ENCODE assay signal across 7 mouse cellular contexts in the genomic region with DNA sequence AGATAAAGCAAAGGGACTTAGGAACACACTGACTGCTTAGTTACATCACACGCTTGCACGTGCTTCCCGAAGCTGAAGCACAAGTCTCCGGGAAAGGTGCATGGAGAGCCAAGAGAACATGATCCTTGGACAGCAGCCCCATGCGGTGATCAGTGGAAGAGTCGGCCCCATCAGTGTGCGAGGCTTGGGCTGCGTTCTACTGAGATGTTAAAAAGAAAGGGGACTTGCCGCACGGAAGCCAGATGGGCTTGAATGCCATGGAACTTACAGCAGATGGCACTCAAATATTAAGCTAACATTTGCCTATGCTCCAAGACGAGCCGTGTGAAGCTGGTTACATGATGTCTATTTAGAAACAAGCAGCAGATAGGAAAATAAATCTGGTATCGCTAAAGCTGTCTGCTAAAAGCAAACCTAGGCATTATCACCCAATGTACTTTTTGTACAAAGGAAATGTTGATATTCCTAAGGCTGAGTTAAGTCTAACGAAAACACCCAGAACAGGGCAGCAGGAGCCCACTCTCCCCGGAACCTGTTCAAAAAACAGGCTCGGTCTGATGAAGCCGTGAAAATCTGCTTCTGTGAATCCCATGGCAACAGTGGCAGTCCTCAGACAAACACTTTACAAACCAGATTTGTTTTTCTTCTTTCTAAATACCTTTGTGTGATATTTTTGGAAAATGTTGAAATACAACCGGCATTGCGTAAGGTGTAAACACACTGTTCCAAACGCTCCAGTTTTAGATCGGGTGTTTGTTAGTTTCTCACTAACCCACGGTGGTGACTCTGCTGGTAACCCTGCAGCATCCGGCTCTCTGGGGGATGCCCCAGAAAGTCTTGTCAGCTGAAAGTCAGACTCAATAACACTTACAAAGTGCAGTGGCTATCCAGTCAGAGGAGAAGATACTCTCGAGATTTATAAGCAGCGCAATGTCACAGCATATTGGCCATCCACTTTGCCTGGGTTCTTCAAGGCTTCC.
DNase-seq lines count a peak whose midpoint lies in the region; ATAC-seq lines count a peak whose summit lies in the region.

No protein-coding gene starts in this region.

- no peaks in the 10 kb centered on the region for H3K9me3 ChIP-seq in hindbrain, embryonic 15.5 days

- 52% methylated on average over 25 of the region's 25 CpGs for WGBS in hindbrain, embryonic 15.5 days

- H3K9ac ChIP-seq in hindbrain, embryonic 15.5 days = no peak overlapping the region

- H3K4me3 ChIP-seq in hindbrain, embryonic 15.5 days = no peak overlapping the region

- ATAC-seq in hindbrain, embryonic 15.5 days (ENCODE audit: low FRiP score, low read depth) = peak; percentile 87
- no peak for ATAC-seq in monocyte, adult 5-6 weeks (replicated peaks; ENCODE audit: insufficient number of reproducible peaks, low FRiP score, low TSS enrichment, poor library complexity, severe bottlenecking)

- H3K36me3 ChIP-seq in hindbrain, embryonic 15.5 days = no peaks in the 10 kb centered on the region

- no peaks in the 10 kb centered on the region for H3K27me3 ChIP-seq in hindbrain, embryonic 15.5 days

- peak overlapping the region; percentile 58 for H3K27ac ChIP-seq in hindbrain, embryonic 15.5 days (replicated peaks)

- peak overlapping the region; percentile 27 for H3K4me2 ChIP-seq in hindbrain, embryonic 15.5 days

- H3K4me1 ChIP-seq in hindbrain, embryonic 15.5 days (replicated peaks) = peaks cover 10% of the 10 kb centered on the region; the same call in 1 of the 2 replicates

- peak; percentile 9 for DNase-seq in adipocyte (ENCODE audit: low spot score)
- DNase-seq in cerebellum, adult 18-20 months = peak; percentile 82 to 88
- DNase-seq in lung, postnatal 10 days = peak; percentile 11
- DNase-seq in Muller cell, postnatal 12 days (ENCODE audit: inconsistent ontology term) = no peak
- DNase-seq in heart, postnatal 36 days = no peak

- intact Hi-C loops in heart, postnatal 36 days (cut with DNase I) = no loop called here

Comparison
In these comparisons a context has a peak if more than half of its experiments do, and no peak if none do; other contexts are left out.
1. DNase-seq: peak in adipocyte (single experiment), cerebellum, adult 18-20 months (2 of 2) and lung, postnatal 10 days (single experiment); none in Muller cell, postnatal 12 days (single experiment) and heart, postnatal 36 days (0 of 2).